Mouse (Mus musculus): ENCODE measurements around the gene Edc3. TPM values are rescaled to one million over a fixed set of nuclear protein-coding genes. Genes with fewer than 3 reads are reported as not detected.

Edc3 gene
- polyA plus RNA-seq, 1 experiment from 2014 or later, result 49.2 TPM

Other genes starting within 250 kb of the Edc3 start
- 4.3 and 4.5 TPM in 2 replicates for gene Scamp5, start 240.5 kb upstream of the Edc3 start, polyA plus RNA-seq (2016; fragmentation: Nextera tagmentation; extraction: Ambion mirVana)
- 0.55 and 1.2 TPM in 2 replicates for gene Rpp25, start 204.5 kb upstream of the Edc3 start, polyA plus RNA-seq (2016; fragmentation: Nextera tagmentation; extraction: Ambion mirVana)
- 635 and 703 TPM in 2 replicates for gene Cox5a, start 187.3 kb upstream of the Edc3 start, polyA plus RNA-seq (2016; fragmentation: Nextera tagmentation; extraction: Ambion mirVana)
- 17.7 and 18.3 TPM in 2 replicates for gene Fam219b, start 171.0 kb upstream of the Edc3 start, polyA plus RNA-seq (2016; fragmentation: Nextera tagmentation; extraction: Ambion mirVana)
- gene Mpi, start 155.8 kb upstream of the Edc3 start, polyA plus RNA-seq (2016; fragmentation: Nextera tagmentation; extraction: Ambion mirVana), result 60.0 and 61.3 TPM in 2 replicates
- 37.4 and 41.9 TPM in 2 replicates for gene Scamp2, start 147.6 kb upstream of the Edc3 start, polyA plus RNA-seq (2016; fragmentation: Nextera tagmentation; extraction: Ambion mirVana)
- 10.1 and 12.0 TPM in 2 replicates for gene Ulk3, start 119.1 kb upstream of the Edc3 start, polyA plus RNA-seq (2016; fragmentation: Nextera tagmentation; extraction: Ambion mirVana)
- not detected in 2 replicates for gene Cplx3, start 102.3 kb upstream of the Edc3 start, polyA plus RNA-seq (2016; fragmentation: Nextera tagmentation; extraction: Ambion mirVana)
- gene Lman1l, start 87.8 kb upstream of the Edc3 start, polyA plus RNA-seq (2016; fragmentation: Nextera tagmentation; extraction: Ambion mirVana), result not detected in 2 replicates
- 33.2 and 40.1 TPM in 2 replicates for gene Csk, start 54.9 kb upstream of the Edc3 start, polyA plus RNA-seq (2016; fragmentation: Nextera tagmentation; extraction: Ambion mirVana)
- not detected in 2 replicates for gene Cyp1a2, start 24.8 kb upstream of the Edc3 start, polyA plus RNA-seq (2016; fragmentation: Nextera tagmentation; extraction: Ambion mirVana)
- 0.11 TPM in 1 of 2 replicates, not detected in the other for gene Cyp1a1, start 20.6 kb upstream of the Edc3 start, polyA plus RNA-seq (2016; fragmentation: Nextera tagmentation; extraction: Ambion mirVana)
- gene Clk3, start 57.3 kb downstream of the Edc3 start, polyA plus RNA-seq (2016; fragmentation: Nextera tagmentation; extraction: Ambion mirVana), result 93.2 and 95.9 TPM in 2 replicates
- gene Arid3b, start 128.3 kb downstream of the Edc3 start, polyA plus RNA-seq (2016; fragmentation: Nextera tagmentation; extraction: Ambion mirVana), result 56.8 and 62.9 TPM in 2 replicates
- gene Ubl7, start 202.4 kb downstream of the Edc3 start, polyA plus RNA-seq (2016; fragmentation: Nextera tagmentation; extraction: Ambion mirVana), result 123 and 130 TPM in 2 replicates
- gene Sema7a, start 231.6 kb downstream of the Edc3 start, polyA plus RNA-seq (2016; fragmentation: Nextera tagmentation; extraction: Ambion mirVana), result 0.20 and 0.26 TPM in 2 replicates